Mouse (Mus musculus): ENCODE measurements at regions not wholly inside any gene's neighbourhood (a gene's known extent, or its start where the extent isn't known, plus 50 kb on each side); places are given as distances from the start of the nearest gene placed in this dataset.

DNA sequence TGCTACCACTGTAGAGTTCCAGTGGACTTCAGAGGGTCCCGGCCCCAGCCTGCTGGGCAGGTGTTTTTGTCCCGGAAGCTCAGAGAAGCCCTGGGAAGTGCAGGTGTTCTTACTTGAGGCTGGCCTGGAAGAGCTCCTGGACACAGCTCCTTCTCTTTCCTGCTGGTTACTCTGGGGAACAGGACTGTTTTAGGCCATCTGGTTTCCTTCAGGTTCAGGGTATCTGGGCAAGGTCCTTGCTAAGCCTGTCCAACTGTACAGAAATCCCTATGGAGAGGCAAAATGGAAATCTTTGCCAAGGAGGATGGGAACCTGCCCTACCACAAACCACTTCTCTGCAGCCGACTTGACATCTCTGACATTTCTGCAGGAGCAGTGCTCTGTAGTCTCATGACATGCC, 198.4 kb downstream of the Foxo1 start:
- peaks cover 9% of the 10 kb centered on the region for H3K9me3 ChIP-seq (replicated peaks)
- no peak overlapping the region for H3K27ac ChIP-seq (replicated peaks)
- no peaks in the 10 kb centered on the region for H3K27me3 ChIP-seq (ENCODE audit: low read depth, poor library complexity, severe bottlenecking)
- H3K4me1 ChIP-seq: no peaks in the 10 kb centered on the region
- WGBS: 90% methylated on average over 3 of the region's 3 CpGs
- H3K4me3 ChIP-seq: no peak overlapping the region
- no peaks in the 10 kb centered on the region for H3K36me3 ChIP-seq
- DNase-seq (ENCODE audit: low spot score): no peak

DNA sequence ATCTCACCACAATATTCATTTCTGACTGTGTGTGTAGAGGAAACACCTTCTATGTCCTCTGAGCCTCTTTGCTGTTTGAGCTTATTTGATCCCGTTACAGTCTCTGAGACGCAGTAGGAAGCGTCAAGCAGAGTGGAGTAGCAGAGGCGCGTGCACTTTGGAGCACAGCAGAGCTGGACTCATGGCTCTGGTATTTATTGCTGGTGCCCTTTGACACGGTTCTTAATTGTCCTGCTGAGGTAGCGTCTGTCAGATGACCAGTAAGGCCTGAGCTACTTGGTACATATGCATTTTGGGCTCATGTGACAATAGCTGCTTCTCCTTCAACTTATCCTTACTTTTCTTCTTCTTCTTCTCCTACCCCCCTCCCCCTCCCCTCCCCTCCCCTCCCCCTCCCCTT, 195.8 kb downstream of the Foxo1 start:
- no peaks in the 10 kb centered on the region for H3K27me3 ChIP-seq (ENCODE audit: low read depth, poor library complexity, severe bottlenecking)
- no peak overlapping the region for H3K4me3 ChIP-seq
- H3K9me3 ChIP-seq (replicated peaks): no peaks in the 10 kb centered on the region
- DNase-seq (ENCODE audit: low spot score): peak; percentile 20
- no peaks in the 10 kb centered on the region for H3K36me3 ChIP-seq
- no peak overlapping the region for H3K27ac ChIP-seq (replicated peaks)
- 63% methylated on average over 7 of the region's 7 CpGs for WGBS
- H3K4me1 ChIP-seq: no peaks in the 10 kb centered on the region

DNA sequence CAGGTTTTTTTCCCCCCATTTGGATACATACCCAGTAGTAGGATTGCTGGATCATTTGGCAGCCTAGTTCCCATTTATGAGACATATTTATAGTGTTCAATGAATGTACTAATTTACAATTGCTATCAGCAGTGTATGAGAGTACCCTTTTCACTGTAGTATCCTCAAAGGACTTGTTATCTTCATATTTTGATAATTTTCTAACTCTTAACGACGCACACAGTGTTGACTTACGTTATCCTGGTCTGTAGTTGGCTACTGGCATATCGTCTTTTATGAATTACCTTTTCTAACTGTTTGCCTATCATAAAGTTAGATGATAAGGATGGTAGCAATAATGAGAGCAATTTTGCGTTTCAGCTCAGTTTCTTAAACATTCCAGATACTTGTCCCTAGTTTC, 186.8 kb downstream of the Foxo1 start:
- Histone ChIP-seq H3K27me3 (ENCODE audit: low read depth, poor library complexity, severe bottlenecking) (no peaks in the 10 kb centered on the region), H3K4me1 (0 out of 2 replicates have a peak, but pooled peaks cover 2% of the 10 kb centered on the region), H3K9me3 (replicated peaks) (no peaks in the 10 kb centered on the region), H3K27ac (replicated peaks) (no peak overlapping the region), H3K36me3 (no peaks in the 10 kb centered on the region), H3K4me3 (no peak overlapping the region)
- DNase-seq (ENCODE audit: low spot score): no peak
- 90% methylated on average over 5 of the region's 5 CpGs for WGBS

DNA sequence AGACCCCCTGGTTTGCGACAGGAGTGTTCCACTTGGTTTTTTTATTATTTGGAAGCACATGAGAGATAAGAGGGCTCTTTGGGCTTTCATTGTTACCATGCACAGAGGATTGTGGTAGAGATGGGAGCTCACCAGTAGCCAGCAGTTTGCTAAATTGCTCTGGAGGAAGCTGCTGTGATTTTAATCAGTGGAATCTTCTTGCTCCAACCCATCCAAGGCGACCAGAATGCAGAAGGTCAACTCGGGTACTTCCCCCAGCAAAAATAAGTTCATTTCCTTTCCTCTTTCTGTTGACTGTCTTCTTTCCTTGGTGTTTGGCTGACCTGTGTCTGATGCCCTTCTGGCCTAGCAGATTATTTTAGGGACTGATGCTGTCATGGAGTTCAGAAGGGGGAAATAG, 184.9 kb downstream of the Foxo1 start:
- DNase-seq (ENCODE audit: low spot score): no peak
- WGBS: 83% methylated on average over 3 of the region's 3 CpGs
- H3K27ac ChIP-seq (replicated peaks): no peak overlapping the region
- no peak overlapping the region for H3K4me3 ChIP-seq
- H3K36me3 ChIP-seq: no peaks in the 10 kb centered on the region
- H3K27me3 ChIP-seq (ENCODE audit: low read depth, poor library complexity, severe bottlenecking): no peaks in the 10 kb centered on the region
- H3K4me1 ChIP-seq: 0 out of 2 replicates have a peak, but pooled peaks cover 2% of the 10 kb centered on the region
- H3K9me3 ChIP-seq (replicated peaks): no peaks in the 10 kb centered on the region

DNA sequence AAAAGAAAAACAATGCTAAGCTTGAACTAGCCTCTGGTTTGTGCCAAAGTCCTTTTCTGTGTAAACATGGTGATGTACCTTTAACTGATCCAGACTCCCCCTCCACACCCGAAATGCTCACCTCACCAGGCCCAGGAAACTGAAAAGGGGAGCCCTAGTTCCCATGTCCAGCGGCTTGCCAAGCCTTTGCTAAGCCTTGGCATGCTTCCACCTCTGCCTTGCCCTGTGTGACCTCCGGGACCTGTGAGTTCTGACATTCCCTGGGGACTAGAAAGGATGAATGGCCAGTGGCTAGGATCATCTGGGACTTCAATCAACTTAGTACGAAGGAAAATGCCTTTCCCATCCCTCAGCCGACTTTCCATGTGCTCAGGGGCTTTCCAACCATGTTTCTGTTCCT, 184.2 kb downstream of the Foxo1 start:
- 59% methylated on average over 5 of the region's 5 CpGs for WGBS
- 0 out of 2 replicates have a peak, but pooled peaks cover 2% of the 10 kb centered on the region for H3K4me1 ChIP-seq
- no peaks in the 10 kb centered on the region for H3K9me3 ChIP-seq (replicated peaks)

DNA sequence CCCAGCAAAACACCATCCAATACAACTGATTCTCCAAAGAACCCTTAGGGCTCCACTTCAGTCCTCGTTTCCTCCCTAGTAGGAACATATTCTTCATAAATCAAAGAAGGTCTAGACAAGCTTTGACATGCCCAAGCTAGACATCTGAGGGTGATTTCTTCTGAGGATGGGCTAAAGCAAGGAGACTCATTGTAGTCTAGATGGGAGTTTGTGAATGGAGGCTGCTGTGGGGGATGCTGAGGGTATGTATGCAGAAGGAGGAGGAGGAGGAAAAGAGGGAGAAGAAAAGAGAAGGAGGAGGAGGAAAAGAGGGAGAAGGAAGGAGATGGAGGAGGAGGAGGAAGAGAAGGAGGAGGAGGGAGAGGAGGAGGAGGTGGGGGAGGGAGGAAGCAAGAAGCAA, 178.9 kb downstream of the Foxo1 start:
- H3K4me3 ChIP-seq: no peak overlapping the region
- 0 out of 2 replicates have a peak, but pooled peaks cover 5% of the 10 kb centered on the region for H3K27me3 ChIP-seq (ENCODE audit: low read depth, poor library complexity, severe bottlenecking)
- no peaks in the 10 kb centered on the region for H3K36me3 ChIP-seq
- H3K4me1 ChIP-seq: peaks cover 11% of the 10 kb centered on the region
- no peaks in the 10 kb centered on the region for H3K9me3 ChIP-seq (replicated peaks)
- WGBS: 79% methylated on average over 1 of the region's 1 CpGs
- no peak overlapping the region for H3K27ac ChIP-seq (replicated peaks)
- DNase-seq (ENCODE audit: low spot score): no peak

More for the DNA sequence above, 184.2 kb downstream of the Foxo1 start:
- Histone ChIP-seq H3K27me3 (ENCODE audit: low read depth, poor library complexity, severe bottlenecking) (no peaks in the 10 kb centered on the region), H3K36me3 (no peaks in the 10 kb centered on the region), H3K4me3 (no peak overlapping the region), H3K27ac (replicated peaks) (no peak overlapping the region)
- no peak for DNase-seq (ENCODE audit: low spot score)

DNA sequence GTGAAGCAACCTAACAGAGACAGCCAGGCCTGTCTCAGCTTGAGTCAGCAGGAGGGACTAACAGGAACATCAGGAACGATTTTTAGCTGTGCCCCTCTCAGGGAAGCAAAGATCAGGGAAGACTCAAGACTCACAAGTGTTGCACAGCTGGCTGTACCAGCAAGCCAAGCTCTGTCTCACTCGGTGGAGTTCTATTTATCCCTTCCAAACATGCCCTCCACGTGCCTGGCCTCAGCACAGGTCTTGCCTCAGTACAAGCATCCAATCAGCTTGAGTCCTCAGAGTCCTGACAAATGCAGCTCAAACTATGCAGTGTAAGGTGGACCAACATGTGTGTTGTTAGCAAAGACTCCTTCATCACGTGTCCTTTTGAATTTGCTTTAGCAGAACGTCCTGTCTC, 178.4 kb downstream of the Foxo1 start:
- Histone ChIP-seq H3K27me3 (ENCODE audit: low read depth, poor library complexity, severe bottlenecking) (0 out of 2 replicates have a peak, but pooled peaks cover 5% of the 10 kb centered on the region), H3K36me3 (no peaks in the 10 kb centered on the region), H3K4me1 (peaks cover 11% of the 10 kb centered on the region), H3K4me3 (no peak overlapping the region), H3K9me3 (replicated peaks) (no peaks in the 10 kb centered on the region), H3K27ac (replicated peaks) (no peak overlapping the region)
- DNase-seq (ENCODE audit: low spot score): no peak
- 79% methylated on average over 5 of the region's 5 CpGs for WGBS

DNA sequence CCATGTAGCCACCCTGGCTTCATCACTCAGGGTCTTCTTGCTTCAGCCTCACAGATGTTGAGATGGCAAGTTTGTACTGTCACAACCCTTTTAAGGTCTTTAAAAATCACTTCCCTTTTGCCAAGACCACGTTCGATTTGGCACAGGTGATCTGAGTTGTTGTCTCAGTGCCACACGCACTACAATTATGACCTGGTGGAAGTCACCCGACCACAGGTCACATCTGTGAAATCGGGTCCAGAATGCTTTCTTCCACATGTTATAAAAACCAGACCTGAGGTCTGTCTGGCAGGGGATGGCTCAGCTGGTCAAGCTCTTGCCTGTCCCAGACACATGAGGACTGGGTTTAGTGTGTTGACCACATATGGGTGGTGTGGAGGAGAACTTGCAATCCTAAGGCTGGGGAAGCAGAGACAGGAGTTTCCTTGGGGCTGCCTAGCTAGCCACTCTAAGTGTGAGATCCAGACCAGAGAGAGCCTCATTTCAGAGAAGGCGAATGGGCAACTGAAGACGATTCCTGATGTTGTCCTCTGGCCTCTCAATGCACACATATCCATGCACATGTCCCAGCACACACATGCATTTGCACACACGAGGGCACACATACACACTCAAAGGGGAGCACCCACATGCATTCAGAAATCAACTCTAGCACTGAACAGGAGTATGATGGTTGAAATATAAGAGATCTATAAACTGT, 176.4 kb downstream of the Foxo1 start:
- 94% methylated on average over 8 of the region's 8 CpGs for WGBS

DNA sequence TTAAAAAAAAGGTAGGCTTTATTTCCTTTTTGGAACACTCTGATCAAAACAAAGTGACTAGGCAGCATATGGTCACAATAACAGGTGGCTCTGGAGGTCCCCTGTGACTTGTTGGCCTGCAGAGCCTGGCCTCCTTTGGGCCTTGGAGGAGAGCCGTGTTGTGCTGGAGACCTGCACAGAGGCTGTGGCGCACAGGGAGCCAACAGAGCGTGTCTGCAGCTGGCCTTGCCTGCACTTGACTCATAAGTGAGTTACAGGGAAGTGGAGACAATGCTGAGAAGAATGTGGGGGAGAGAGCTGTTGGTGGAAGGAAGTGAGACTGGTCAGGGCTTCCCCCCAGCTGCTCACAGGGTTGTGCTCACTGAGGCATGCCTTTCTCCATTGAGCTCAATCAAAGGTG, 175.7 kb downstream of the Foxo1 start:
- DNase-seq (ENCODE audit: low spot score): peak; percentile 44
- H3K36me3 ChIP-seq: no peaks in the 10 kb centered on the region
- H3K9me3 ChIP-seq (replicated peaks): no peaks in the 10 kb centered on the region
- H3K4me3 ChIP-seq: no peak overlapping the region
- 48% methylated on average over 3 of the region's 3 CpGs for WGBS
- peak overlapping the region; percentile 72 for H3K27ac ChIP-seq (replicated peaks)
- peaks cover 11% of the 10 kb centered on the region for H3K4me1 ChIP-seq
- H3K27me3 ChIP-seq (ENCODE audit: low read depth, poor library complexity, severe bottlenecking): 0 out of 2 replicates have a peak, but pooled peaks cover 5% of the 10 kb centered on the region

More for the DNA sequence above, 176.4 kb downstream of the Foxo1 start:
- Histone ChIP-seq H3K27me3 (ENCODE audit: low read depth, poor library complexity, severe bottlenecking) (0 out of 2 replicates have a peak, but pooled peaks cover 5% of the 10 kb centered on the region), H3K4me3 (no peak overlapping the region), H3K27ac (replicated peaks) (peak overlapping the region; percentile 72), H3K4me1 (peaks cover 11% of the 10 kb centered on the region), H3K36me3 (no peaks in the 10 kb centered on the region), H3K9me3 (replicated peaks) (no peaks in the 10 kb centered on the region)
- DNase-seq (ENCODE audit: low spot score): no peak

DNA sequence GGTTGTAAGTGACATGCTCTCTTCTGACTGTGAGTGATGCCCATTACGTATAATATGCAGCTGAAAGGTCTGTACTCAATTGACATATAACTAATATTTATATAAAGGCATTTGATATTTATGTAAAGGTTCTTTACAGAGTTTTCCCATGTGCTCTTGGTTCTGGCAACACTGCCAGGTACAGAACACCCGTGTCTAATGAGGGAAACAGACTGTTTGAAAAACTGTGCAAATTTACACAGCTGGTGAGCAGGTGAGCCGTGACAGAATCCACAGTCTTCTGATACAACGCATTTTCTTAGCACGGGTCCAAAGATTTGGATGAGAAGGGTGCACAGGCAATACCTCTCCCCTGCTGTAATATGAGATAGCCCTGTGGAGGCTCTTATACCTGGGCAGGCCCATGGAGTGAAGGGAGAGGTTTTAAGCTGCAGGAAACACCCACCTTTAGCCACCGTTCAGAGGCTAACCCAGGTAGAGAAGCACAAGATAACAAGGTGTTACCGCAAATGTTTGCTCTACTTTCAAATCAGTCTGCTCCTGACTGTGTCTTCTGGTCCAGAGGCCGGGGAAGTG, 161.0 kb downstream of the Foxo1 start:
- WGBS: 82% methylated on average over 8 of the region's 8 CpGs

DNA sequence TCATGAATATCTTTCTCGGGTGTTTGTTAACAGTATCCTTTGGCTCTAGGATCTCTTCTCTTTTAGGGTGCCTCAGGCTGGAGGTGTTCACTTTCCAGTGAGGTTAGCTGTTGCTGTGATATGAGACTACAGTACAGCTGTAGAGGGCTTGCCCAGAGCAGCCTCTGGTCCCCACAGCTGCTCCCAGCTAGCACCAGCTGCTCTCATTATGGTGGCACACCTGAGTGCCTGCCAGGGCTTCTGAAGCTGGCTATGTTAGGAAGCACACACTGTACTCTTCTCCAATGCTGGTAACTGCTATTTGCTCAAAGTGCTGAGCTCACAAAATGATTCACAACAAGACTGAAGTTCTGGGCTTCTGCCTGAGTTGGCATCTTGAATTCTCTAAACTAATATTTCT, 154.7 kb downstream of the Foxo1 start:
- Histone ChIP-seq H3K4me1 (no peaks in the 10 kb centered on the region), H3K27ac (replicated peaks) (no peak overlapping the region), H3K4me3 (no peak overlapping the region), H3K36me3 (no peaks in the 10 kb centered on the region), H3K27me3 (ENCODE audit: low read depth, poor library complexity, severe bottlenecking) (no peaks in the 10 kb centered on the region), H3K9me3 (replicated peaks) (peaks cover 11% of the 10 kb centered on the region; the same call in 1 of the 2 replicates)
- no peak for DNase-seq (ENCODE audit: low spot score)
- 90% methylated on average over 1 of the region's 1 CpGs for WGBS

More for the DNA sequence above, 161.0 kb downstream of the Foxo1 start:
- H3K27ac ChIP-seq (replicated peaks): no peak overlapping the region
- DNase-seq (ENCODE audit: low spot score): no peak
- no peaks in the 10 kb centered on the region for H3K36me3 ChIP-seq
- H3K4me1 ChIP-seq: no peaks in the 10 kb centered on the region
- H3K27me3 ChIP-seq (ENCODE audit: low read depth, poor library complexity, severe bottlenecking): no peaks in the 10 kb centered on the region
- no peaks in the 10 kb centered on the region for H3K9me3 ChIP-seq (replicated peaks)
- no peak overlapping the region for H3K4me3 ChIP-seq

DNA sequence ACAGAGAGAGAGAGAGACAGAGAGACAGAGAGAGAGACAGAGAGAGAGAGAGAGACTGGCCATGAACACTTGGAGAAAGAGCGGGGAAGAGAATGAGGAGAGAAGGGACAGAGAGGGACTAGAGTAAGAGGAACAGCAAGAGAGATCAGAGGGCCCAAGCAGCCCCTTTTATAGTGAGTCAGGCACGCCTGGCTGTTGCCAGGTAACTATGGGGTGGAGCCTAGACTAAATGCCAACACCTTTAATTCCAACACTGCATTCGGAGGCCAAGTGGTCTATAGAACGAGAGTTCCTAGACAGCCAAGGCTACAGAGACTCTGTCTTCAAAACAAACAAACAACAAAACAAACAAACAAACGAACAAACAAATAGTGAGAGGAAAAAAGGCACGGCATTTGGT, 148.1 kb downstream of the Foxo1 start:
- no peak overlapping the region for H3K27ac ChIP-seq (replicated peaks)

DNA sequence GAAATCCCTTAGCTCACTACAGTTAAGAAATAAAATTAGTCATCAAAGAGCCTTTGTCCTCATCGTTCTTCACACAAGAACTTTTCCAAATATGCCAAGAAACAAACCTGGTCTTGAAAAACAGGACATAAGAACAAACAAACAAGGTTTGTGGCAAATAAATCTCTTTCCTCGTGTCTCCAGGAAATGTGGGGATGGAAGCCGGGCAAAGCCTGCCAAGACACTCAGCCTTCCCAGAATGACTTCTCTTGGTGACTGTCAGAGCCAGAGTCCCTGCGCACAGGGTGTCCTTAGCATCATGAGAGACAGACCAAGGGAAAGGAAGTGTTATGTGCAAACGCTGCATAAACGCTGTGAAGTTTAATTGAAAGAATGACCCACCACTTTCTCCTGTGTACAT, 147.2 kb downstream of the Foxo1 start:
- WGBS: 34% methylated on average over 6 of the region's 6 CpGs
- Histone ChIP-seq H3K9me3 (replicated peaks) (no peaks in the 10 kb centered on the region), H3K27me3 (ENCODE audit: low read depth, poor library complexity, severe bottlenecking) (peaks cover 12% of the 10 kb centered on the region; the same call in 1 of the 2 replicates), H3K4me1 (peaks cover 31% of the 10 kb centered on the region), H3K4me3 (no peak overlapping the region), H3K36me3 (no peaks in the 10 kb centered on the region), H3K27ac (replicated peaks) (no peak overlapping the region)
- DNase-seq (ENCODE audit: low spot score): no peak

More for the DNA sequence above, 148.1 kb downstream of the Foxo1 start:
- Histone ChIP-seq H3K27me3 (ENCODE audit: low read depth, poor library complexity, severe bottlenecking) (peaks cover 12% of the 10 kb centered on the region; the same call in 1 of the 2 replicates), H3K4me1 (peaks cover 31% of the 10 kb centered on the region), H3K4me3 (no peak overlapping the region), H3K36me3 (no peaks in the 10 kb centered on the region), H3K9me3 (replicated peaks) (no peaks in the 10 kb centered on the region)
- DNase-seq (ENCODE audit: low spot score): no peak
- 53% methylated on average over 6 of the region's 6 CpGs for WGBS

Measured in midbrain, embryonic 10.5 days (tissue).